ENCODE assay signal across 20 mouse cellular contexts in the genomic region with DNA sequence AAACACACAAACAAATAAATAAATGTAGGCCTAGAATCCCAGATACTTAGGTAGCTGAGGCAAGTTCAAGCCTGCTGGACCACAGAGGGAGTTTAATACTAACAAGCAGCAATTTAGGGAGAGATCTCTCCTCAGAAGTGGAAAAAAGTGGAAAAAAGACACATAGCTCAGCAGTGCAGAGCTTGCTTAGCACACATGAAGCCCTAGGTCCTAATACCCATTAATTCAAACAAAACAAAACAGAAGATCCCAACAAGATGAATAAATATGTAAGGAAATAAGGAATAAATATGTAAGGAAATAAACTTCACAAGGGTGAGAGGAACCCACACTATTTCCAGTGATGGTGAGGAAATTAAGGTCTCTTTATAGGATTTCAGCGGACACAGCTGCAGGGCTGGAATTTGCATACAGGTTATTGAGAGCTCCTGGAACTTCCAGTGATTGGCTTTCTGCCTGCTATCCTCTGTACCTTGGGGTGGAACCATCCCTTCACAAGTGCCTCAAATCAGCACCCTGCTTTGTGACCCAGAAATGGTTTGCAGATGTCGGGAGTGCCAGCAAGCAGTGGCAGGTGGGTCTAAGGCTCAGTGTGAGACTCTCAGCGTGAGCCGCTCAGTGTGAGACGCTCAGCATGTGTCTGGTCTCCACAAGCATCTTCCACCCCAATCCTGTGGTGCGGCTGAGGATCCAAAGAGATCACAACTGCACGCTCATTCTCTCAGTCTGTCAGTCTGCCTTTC. TPM values are rescaled to one million over a fixed set of nuclear protein-coding genes. Genes with fewer than 3 reads are reported as not detected.
"Had no signal": no experiment of that assay in that cellular context is flagged by ENCODE, and none has a peak within 500 bp of the region (broad histone marks: within the 10 kb centered on the region; RNA-seq: fewer than 3 reads in every experiment).

No protein-coding gene starts in this region.

- DNase-seq: lung, adult 2 months; lung, postnatal 14 days; lung, postnatal 36 days; retina, postnatal 1 day; right cerebral cortex, adult 18-20 months; thymus, adult 2 months; thymus, postnatal 25 days; thymus, postnatal 4 days had no signal

- ATAC-seq: lung, postnatal 0 days; midbrain, embryonic 13.5 days; midbrain, embryonic 15.5 days had no signal

- H3K27me3 ChIP-seq: lung, embryonic 15.5 days; midbrain, embryonic 13.5 days; midbrain, embryonic 15.5 days; neural tube, embryonic 13.5 days; neural tube, embryonic 15.5 days; stomach, embryonic 15.5 days had no signal

- H3K4me2 ChIP-seq: lung, embryonic 15.5 days; midbrain, embryonic 11.5 days; midbrain, embryonic 13.5 days; midbrain, embryonic 15.5 days; neural tube, embryonic 13.5 days; neural tube, embryonic 15.5 days; stomach, embryonic 15.5 days had no signal

- H3K4me1 ChIP-seq: lung, embryonic 15.5 days; midbrain, embryonic 13.5 days; midbrain, embryonic 15.5 days; neural tube, embryonic 13.5 days; neural tube, embryonic 15.5 days; stomach, embryonic 15.5 days had no signal

- H3K36me3 ChIP-seq: midbrain, embryonic 15.5 days; neural tube, embryonic 15.5 days had no signal

- H3K4me3 ChIP-seq: lung, embryonic 15.5 days; megakaryocyte, embryonic 14.5 days; midbrain, embryonic 13.5 days; midbrain, embryonic 15.5 days; neural tube, embryonic 13.5 days; neural tube, embryonic 15.5 days; stomach, embryonic 15.5 days had no signal

- H3K9ac ChIP-seq: lung, embryonic 15.5 days; midbrain, embryonic 13.5 days; midbrain, embryonic 15.5 days; neural tube, embryonic 13.5 days; neural tube, embryonic 15.5 days; stomach, embryonic 15.5 days had no signal

- H3K9me3 ChIP-seq: lung, embryonic 15.5 days; megakaryocyte, embryonic 14.5 days; midbrain, embryonic 13.5 days; midbrain, embryonic 15.5 days; neural tube, embryonic 13.5 days; neural tube, embryonic 15.5 days; stomach, embryonic 15.5 days had no signal

- H3K27ac ChIP-seq: lung, embryonic 15.5 days; macrophage; midbrain, embryonic 13.5 days; midbrain, embryonic 15.5 days; neural tube, embryonic 13.5 days; neural tube, embryonic 15.5 days; stomach, embryonic 15.5 days; stomach, postnatal 0 days had no signal

RNA-seq across cellular contexts. Expression of a gene that starts 35.9 kb away (rescaled TPM):
- total RNA-seq: megakaryocyte progenitor cell, adult 5-6 weeks had no signal
- polyA plus RNA-seq: macrophage had no signal
